ENCODE assay signal across 19 mouse cellular contexts in genomic region chr6:56834769-56835168, GRCm38 (mm10). TPM values are rescaled to one million over a fixed set of nuclear protein-coding genes. Genes with fewer than 3 reads are reported as not detected.
DNase-seq lines count a peak whose midpoint lies in the region; ATAC-seq and TF ChIP-seq lines count a peak whose summit lies in the region.
"Had no signal": no experiment of that assay in that cellular context is flagged by ENCODE, and none has a peak within 500 bp of the region (broad histone marks: within the 10 kb centered on the region; RNA-seq: fewer than 3 reads in every experiment).

No protein-coding gene starts in this region.

- H3K36me3 ChIP-seq in intestine, embryonic 14.5 days (ENCODE audit: control insufficient read depth, insufficient read depth, low read length): peaks cover 22% of the 10 kb centered on the region
- 0 out of 2 replicates have a peak, but pooled peaks cover 9% of the 10 kb centered on the region for H3K36me3 ChIP-seq in intestine, embryonic 15.5 days
- peaks cover 35% of the 10 kb centered on the region; the same call in 1 of the 2 replicates for H3K36me3 ChIP-seq in lung, embryonic 14.5 days (ENCODE audit: insufficient read depth)
- 0 out of 2 replicates have a peak, but pooled peaks cover 3% of the 10 kb centered on the region for H3K36me3 ChIP-seq in lung, postnatal 0 days (ENCODE audit: insufficient read depth, low read length)
- peaks cover 9% of the 10 kb centered on the region; the same call in 1 of the 2 replicates for H3K36me3 ChIP-seq in liver, embryonic 11.5 days (ENCODE audit: control insufficient read depth, insufficient read depth, low read length)
- H3K36me3 ChIP-seq: hindbrain, embryonic 15.5 days had no signal

- ATAC-seq in intestine, embryonic 14.5 days (replicated peaks; ENCODE audit: low FRiP score, low TSS enrichment, low read depth): no peak
- no peak for ATAC-seq in intestine, embryonic 15.5 days
- no peak for ATAC-seq in lung, embryonic 14.5 days (ENCODE audit: insufficient read depth)
- no peak for ATAC-seq in lung, postnatal 0 days
- no peak for ATAC-seq in erythroid progenitor cell, adult 5-6 weeks (replicated peaks; ENCODE audit: low FRiP score, poor library complexity, severe bottlenecking)
- ATAC-seq in liver, embryonic 11.5 days (replicated peaks; ENCODE audit: low FRiP score): no peak

- H3K27me3 ChIP-seq in intestine, embryonic 14.5 days (replicated peaks; ENCODE audit: control insufficient read depth, insufficient read depth, low read length): no peaks in the 10 kb centered on the region
- no peaks in the 10 kb centered on the region for H3K27me3 ChIP-seq in intestine, embryonic 15.5 days (replicated peaks)
- no peaks in the 10 kb centered on the region for H3K27me3 ChIP-seq in lung, embryonic 14.5 days (ENCODE audit: insufficient read depth, low read length)
- H3K27me3 ChIP-seq in lung, postnatal 0 days (replicated peaks; ENCODE audit: insufficient read depth, low read length): no peaks in the 10 kb centered on the region
- no peaks in the 10 kb centered on the region for H3K27me3 ChIP-seq in liver, embryonic 11.5 days (replicated peaks; ENCODE audit: control insufficient read depth, insufficient read depth, low read length)
- H3K27me3 ChIP-seq: embryonic facial prominence, embryonic 12.5 days; heart, embryonic 13.5 days; hindbrain, embryonic 15.5 days had no signal

- peak; percentile 38 for DNase-seq in intestine, embryonic 14.5 days (ENCODE audit: low spot score)
- DNase-seq in lung, embryonic 14.5 days: peak; percentile 25
- no peak for DNase-seq in lung, postnatal 0 days (ENCODE audit: low spot score)
- peak; percentile 49 for DNase-seq in ZHBTc4 (ENCODE audit: low read depth, low spot score)
- no peak for DNase-seq in liver, embryonic 11.5 days (ENCODE audit: low spot score)
- DNase-seq: adrenal gland, postnatal 25 days; cerebellum, adult 11-12 months; heart, postnatal 36 days; kidney, adult 18-20 months; lung, adult 2 months; right cerebral cortex, postnatal 25 days; thymus, postnatal 4 days had no signal

- no peak for TF ChIP-seq EP300 in lung, postnatal 0 days (IDR thresholded peaks at IDR 0.05)

- H3K4me1 ChIP-seq in intestine, embryonic 14.5 days (replicated peaks; ENCODE audit: control insufficient read depth, insufficient read depth, low read length): no peaks in the 10 kb centered on the region
- H3K4me1 ChIP-seq in intestine, embryonic 15.5 days (replicated peaks): no peaks in the 10 kb centered on the region
- no peaks in the 10 kb centered on the region for H3K4me1 ChIP-seq in lung, embryonic 14.5 days (ENCODE audit: insufficient read depth)
- no peaks in the 10 kb centered on the region for H3K4me1 ChIP-seq in lung, postnatal 0 days (ENCODE audit: insufficient read depth, low read depth, low read length)
- H3K4me1 ChIP-seq in liver, embryonic 11.5 days (replicated peaks; ENCODE audit: control insufficient read depth, insufficient read depth, low read length): peaks cover 4% of the 10 kb centered on the region

- no peak overlapping the region for H3K4me3 ChIP-seq in intestine, embryonic 14.5 days (ENCODE audit: low read depth, low read length)
- no peak overlapping the region for H3K4me3 ChIP-seq in intestine, embryonic 15.5 days (replicated peaks)
- H3K4me3 ChIP-seq in lung, embryonic 14.5 days (ENCODE audit: low read depth, low read length): no peak overlapping the region
- no peak overlapping the region for H3K4me3 ChIP-seq in lung, postnatal 0 days (ENCODE audit: low read depth, low read length)
- no peak overlapping the region for H3K4me3 ChIP-seq in liver, embryonic 11.5 days (ENCODE audit: low read depth, low read length)
- H3K4me3 ChIP-seq: embryonic facial prominence, embryonic 12.5 days; heart, embryonic 13.5 days; hindbrain, embryonic 15.5 days had no signal

- no peak overlapping the region for H3K4me2 ChIP-seq in intestine, embryonic 14.5 days (ENCODE audit: low read length)
- no peak overlapping the region for H3K4me2 ChIP-seq in intestine, embryonic 15.5 days (replicated peaks)
- peak overlapping the region; percentile 76; the same call in 1 of the 2 replicates for H3K4me2 ChIP-seq in lung, embryonic 14.5 days
- H3K4me2 ChIP-seq in lung, postnatal 0 days (replicated peaks; ENCODE audit: low read depth, low read length): no peak overlapping the region
- H3K4me2 ChIP-seq in liver, embryonic 11.5 days: no peak overlapping the region
- H3K4me2 ChIP-seq: embryonic facial prominence, embryonic 12.5 days; heart, embryonic 13.5 days; hindbrain, embryonic 15.5 days; midbrain, embryonic 11.5 days had no signal

- TF ChIP-seq CTCF in lung, embryonic 14.5 days (IDR thresholded peaks at IDR 0.05; ENCODE audit: low read depth): no peak
- TF ChIP-seq CTCF in lung, postnatal 0 days (IDR thresholded peaks at IDR 0.05): no peak

- 50% methylated on average over 5 of the region's 5 CpGs for WGBS in intestine, embryonic 14.5 days
- WGBS in intestine, embryonic 15.5 days: 63% methylated on average over 5 of the region's 5 CpGs
- WGBS in lung, embryonic 14.5 days: 48% methylated on average over 5 of the region's 5 CpGs
- WGBS in lung, postnatal 0 days: 56% methylated on average over 5 of the region's 5 CpGs
- 75% methylated on average over 5 of the region's 5 CpGs for WGBS in liver, embryonic 11.5 days

- no peak overlapping the region for H3K27ac ChIP-seq in intestine, embryonic 14.5 days (ENCODE audit: low read depth)
- H3K27ac ChIP-seq in intestine, embryonic 15.5 days: no peak overlapping the region
- H3K27ac ChIP-seq in lung, embryonic 14.5 days (ENCODE audit: low read depth): 0 out of 2 replicates have a peak overlapping the region, but pooled peaks have one; percentile 2
- H3K27ac ChIP-seq in lung, postnatal 0 days (ENCODE audit: low read length): no peak overlapping the region
- no peak overlapping the region for H3K27ac ChIP-seq in liver, embryonic 11.5 days (ENCODE audit: low read depth, low read length)
- H3K27ac ChIP-seq: embryonic facial prominence, embryonic 12.5 days; heart, embryonic 13.5 days; hindbrain, embryonic 15.5 days; macrophage had no signal

- no peak overlapping the region for H3K9ac ChIP-seq in intestine, embryonic 14.5 days (ENCODE audit: low read length)
- no peak overlapping the region for H3K9ac ChIP-seq in intestine, embryonic 15.5 days
- H3K9ac ChIP-seq in lung, embryonic 14.5 days: no peak overlapping the region
- no peak overlapping the region for H3K9ac ChIP-seq in lung, postnatal 0 days (replicated peaks; ENCODE audit: low read depth)
- no peak overlapping the region for H3K9ac ChIP-seq in liver, embryonic 11.5 days (ENCODE audit: low read depth, low read length)
- H3K9ac ChIP-seq: embryonic facial prominence, embryonic 12.5 days; heart, embryonic 13.5 days; hindbrain, embryonic 15.5 days had no signal

- H3K9me3 ChIP-seq in intestine, embryonic 14.5 days (ENCODE audit: control insufficient read depth, low read length): no peaks in the 10 kb centered on the region
- no peaks in the 10 kb centered on the region for H3K9me3 ChIP-seq in intestine, embryonic 15.5 days
- no peaks in the 10 kb centered on the region for H3K9me3 ChIP-seq in lung, embryonic 14.5 days (ENCODE audit: low read depth, low read length)
- H3K9me3 ChIP-seq in lung, postnatal 0 days (ENCODE audit: low read length): no peaks in the 10 kb centered on the region
- no peaks in the 10 kb centered on the region for H3K9me3 ChIP-seq in liver, embryonic 11.5 days (ENCODE audit: control insufficient read depth, low read length)
- H3K9me3 ChIP-seq: embryonic facial prominence, embryonic 12.5 days; heart, embryonic 13.5 days; hindbrain, embryonic 15.5 days had no signal

RNA-seq across cellular contexts. Expression of gene Fkbp9, which starts 2.9 kb away (rescaled TPM):
- polyA plus RNA-seq in intestine, embryonic 14.5 days (2014; fragmentation: Nextera tagmentation; extraction: Ambion mirVana): 111 and 113 TPM in 2 replicates
- polyA plus RNA-seq in intestine, embryonic 15.5 days (2015; fragmentation: Nextera tagmentation; extraction: Ambion mirVana): 106 and 109 TPM in 2 replicates
- polyA plus RNA-seq in lung, embryonic 14.5 days (2014; fragmentation: Nextera tagmentation; extraction: Ambion mirVana): 178 and 186 TPM in 2 replicates
- polyA plus RNA-seq in lung, postnatal 0 days (2015; fragmentation: Nextera tagmentation; extraction: Ambion mirVana): 130 and 134 TPM in 2 replicates
- 2.9 TPM in 1 of 2 replicates, not detected in the other for total RNA-seq in erythroid progenitor cell, adult 5-6 weeks (2015; ENCODE audit: low replicate concordance)
- 0.68 and 1.9 TPM in 2 replicates for total RNA-seq in erythroid progenitor cell, adult 5-6 weeks (2017; ENCODE audit: low replicate concordance)
- 56.8 and 57.5 TPM in 2 replicates for polyA plus RNA-seq in liver, embryonic 11.5 days (2014; fragmentation: Nextera tagmentation; extraction: Ambion mirVana)

RNA-seq across cellular contexts. Expression of gene Kbtbd2, which starts 37.2 kb away (rescaled TPM):
- polyA plus RNA-seq in intestine, embryonic 14.5 days (2014; fragmentation: Nextera tagmentation; extraction: Ambion mirVana): 24.5 and 30.4 TPM in 2 replicates
- 20.9 and 23.5 TPM in 2 replicates for polyA plus RNA-seq in intestine, embryonic 15.5 days (2015; fragmentation: Nextera tagmentation; extraction: Ambion mirVana)
- 33.5 and 33.9 TPM in 2 replicates for polyA plus RNA-seq in lung, embryonic 14.5 days (2014; fragmentation: Nextera tagmentation; extraction: Ambion mirVana)
- 20.5 and 21.5 TPM in 2 replicates for polyA plus RNA-seq in lung, postnatal 0 days (2015; fragmentation: Nextera tagmentation; extraction: Ambion mirVana)
- 42.5 and 44.9 TPM in 2 replicates for total RNA-seq in erythroid progenitor cell, adult 5-6 weeks (2015; ENCODE audit: low replicate concordance)
- 45.8 and 67.0 TPM in 2 replicates for total RNA-seq in erythroid progenitor cell, adult 5-6 weeks (2017; ENCODE audit: low replicate concordance)
- 24.4 and 27.9 TPM in 2 replicates for polyA plus RNA-seq in liver, embryonic 11.5 days (2014; fragmentation: Nextera tagmentation; extraction: Ambion mirVana)

Comparison
In these comparisons a context has a peak if more than half of its experiments do, and no peak if none do; other contexts are left out.
1. DNase-seq: peak in intestine, embryonic 14.5 days (single experiment), lung, embryonic 14.5 days (single experiment) and ZHBTc4 (single experiment); none in lung, postnatal 0 days (single experiment) and liver, embryonic 11.5 days (single experiment).